Mouse (Mus musculus) liver, postnatal 0 days (tissue): ENCODE data around the gene Sephs1.

ENCODE experiments used
- CTCF ChIP-seq: sonication (generic); IDR thresholded peaks from 2 replicates; pipeline ENCODE4 v1.5.1; 2016; ENCODE audit warnings: antibody characterized with exemption, low read depth
- EP300 ChIP-seq: IDR thresholded peaks from 2 replicates; pipeline ENCODE4 v1.6.1; 2016; ENCODE audit warnings: antibody characterized with exemption, low read depth, mild to moderate bottlenecking

DNA sequence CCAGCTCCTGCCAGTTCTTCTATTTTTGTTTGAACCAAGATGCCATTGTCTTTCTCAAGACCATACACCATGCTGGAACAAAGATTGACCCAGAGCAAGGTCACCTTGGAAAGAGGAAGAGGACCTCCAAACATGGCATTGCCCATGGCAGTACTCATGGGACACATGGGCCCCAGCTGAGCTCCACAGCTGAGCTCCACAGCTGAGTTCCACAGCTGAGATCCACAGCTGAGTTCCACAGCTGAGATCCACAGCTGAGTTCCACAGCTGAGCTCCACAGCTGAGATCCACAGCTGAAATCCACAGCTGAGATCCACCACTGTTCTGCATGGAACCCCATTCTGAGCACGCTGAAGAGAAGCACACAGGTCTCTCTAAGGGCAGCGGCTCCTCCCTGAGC is 69.6 kb downstream of the Sephs1 start:
- TF ChIP-seq CTCF = no peak
- no peak for TF ChIP-seq EP300
